Mouse (Mus musculus) adrenal gland, adult 2 months (tissue): ENCODE results near the gene Snrpc. TPM values are rescaled to one million over a fixed set of nuclear protein-coding genes. Genes with fewer than 3 reads are reported as not detected.

ENCODE experiments used
- DNase-seq: peaks from one replicate; pipeline ENCODE4 v3.0.0; 2021
- polyA plus RNA-seq: library from polyadenylated mRNA; depleted of rRNA; stranded (reverse); fragments of >200 nt; gene quantifications from 2 replicates; pipeline ENCODE4 v1.2.3, GENCODE M21; 2012; rRNA removed
- total RNA-seq, 2 experiments: library from RNA; stranded (reverse); gene quantifications; 2 replicates each; pipeline ENCODE4 v1.2.3; 2021

The Snrpc gene
- total and polyA plus RNA-seq, 3 experiments = 74.5 to 188 (median 79.8) TPM

DNA sequence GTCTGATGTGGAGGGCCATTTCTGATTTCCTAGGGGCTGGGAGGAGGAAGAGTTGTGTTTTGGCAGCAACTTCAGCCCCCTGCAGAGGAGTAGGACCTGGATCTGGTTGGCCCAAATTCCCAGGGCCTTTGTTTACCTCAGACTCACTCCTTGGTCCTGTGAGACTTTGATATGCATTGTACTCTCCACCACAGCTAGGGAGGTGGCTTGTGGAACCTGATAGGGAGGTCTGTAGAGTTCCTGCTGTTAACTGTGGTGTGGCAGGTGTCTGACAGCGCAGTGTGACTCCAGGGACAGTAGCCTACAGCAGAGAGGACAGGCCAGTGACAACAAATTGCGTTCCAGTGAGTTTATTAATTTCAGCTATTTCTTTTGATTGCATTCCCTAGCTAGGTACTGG is 21.2 kb downstream of the Snrpc start:
- no peak for DNase-seq

DNA sequence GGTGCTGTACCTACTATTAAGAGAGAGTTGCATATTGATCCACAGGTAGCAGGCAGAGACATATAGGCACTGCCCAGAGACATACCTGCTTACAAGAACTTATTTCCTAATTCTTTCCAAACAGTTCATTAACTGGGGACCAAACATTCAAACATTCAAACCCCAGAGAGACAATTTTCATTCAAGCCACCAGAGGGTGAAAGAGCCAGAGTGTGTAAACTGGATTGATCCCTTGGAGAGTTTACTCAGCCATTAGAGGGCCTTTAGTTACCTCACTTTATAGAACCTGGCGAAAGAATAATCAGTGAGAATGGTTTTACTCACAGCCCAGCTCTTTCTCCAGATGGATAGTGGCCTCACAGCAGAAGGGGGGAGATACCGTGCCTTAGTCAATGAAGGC is 27.5 kb downstream of the Snrpc start:
- DNase-seq = no peak

GRCm38 (mm10) chr17:27866737-27867136 is 28.8 kb downstream of the Snrpc start:
- DNase-seq = no peak

- DNase-seq = no peak
Measured at GRCm38 (mm10) chr17:27871851-27872250, 33.9 kb downstream of the Snrpc start.

DNA sequence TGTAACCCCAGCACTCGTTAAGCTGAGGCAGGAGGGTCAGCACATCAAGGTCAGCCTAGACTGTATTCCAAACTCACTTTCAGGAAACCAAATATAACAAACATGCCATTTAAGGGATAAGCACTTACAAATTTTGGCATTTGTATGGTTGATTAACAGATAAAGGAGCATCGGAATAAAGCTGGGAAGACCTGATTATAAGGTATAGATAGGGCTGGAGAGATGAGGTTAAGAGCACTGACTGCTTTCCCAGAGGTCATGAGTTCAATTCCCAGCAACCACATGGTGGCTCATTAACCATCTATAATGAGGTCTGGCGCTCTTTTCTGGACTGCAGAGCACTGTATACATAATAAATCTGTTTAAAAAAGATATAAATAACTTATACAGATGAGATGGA is 35.6 kb downstream of the Snrpc start:
- DNase-seq = no peak

GRCm38 (mm10) chr17:27874510-27874909 is 36.6 kb downstream of the Snrpc start:
- DNase-seq = no peak

- DNase-seq = peak; percentile 57
Measured at GRCm38 (mm10) chr17:27881518-27881917, 43.6 kb downstream of the Snrpc start.

GRCm38 (mm10) chr17:27883129-27883528 is 45.2 kb downstream of the Snrpc start:
- peak; percentile 41 for DNase-seq

- peak; percentile 35 for DNase-seq
Measured at GRCm38 (mm10) chr17:27883994-27884393, 46.0 kb downstream of the Snrpc start.

- peak; percentile 53 for DNase-seq
Measured at GRCm38 (mm10) chr17:27886499-27887210, 48.7 kb downstream of the Snrpc start.

Other genes starting within 250 kb of the Snrpc start
- 100 to 1,000 TPM; 152 to 217 TPM for gene Nudt3, start 214.7 kb upstream of the Snrpc start, total RNA-seq
- gene Nudt3, start 214.7 kb upstream of the Snrpc start, polyA plus RNA-seq = 114 and 124 TPM in 2 replicates
- not detected for gene RPS10-NUDT3, start 202.9 kb upstream of the Snrpc start, total RNA-seq
- gene RPS10-NUDT3, start 202.9 kb upstream of the Snrpc start, polyA plus RNA-seq = not detected in 2 replicates
- 1,000 to 10,000 TPM; 1,036 to 1,116 TPM for gene Rps10, start 201.5 kb upstream of the Snrpc start, total RNA-seq
- 886 and 939 TPM in 2 replicates for gene Rps10, start 201.5 kb upstream of the Snrpc start, polyA plus RNA-seq
- 1 to 10 TPM; 2.5 to 5.6 TPM for gene Pacsin1, start 182.6 kb upstream of the Snrpc start, total RNA-seq
- 3.0 and 3.8 TPM in 2 replicates for gene Pacsin1, start 182.6 kb upstream of the Snrpc start, polyA plus RNA-seq
- under 1 TPM in 1 of 2 experiments, not detected in 1; 0.28 TPM for gene Spdef, start 109.2 kb upstream of the Snrpc start, total RNA-seq
- 0.11 and 0.47 TPM in 2 replicates for gene Spdef, start 109.2 kb upstream of the Snrpc start, polyA plus RNA-seq
- gene D17Wsu92e, start 17.5 kb upstream of the Snrpc start, total RNA-seq = 100 to 1,000 TPM; 159 to 164 TPM
- gene D17Wsu92e, start 17.5 kb upstream of the Snrpc start, polyA plus RNA-seq = 113 and 145 TPM in 2 replicates
- 10 to 100 TPM; 25.2 to 38.7 TPM for gene Uhrf1bp1, start 18.3 kb downstream of the Snrpc start, total RNA-seq
- 14.1 and 15.0 TPM in 2 replicates for gene Uhrf1bp1, start 18.3 kb downstream of the Snrpc start, polyA plus RNA-seq
- 10 to 100 TPM; 23.5 to 24.9 TPM for gene Anks1, start 71.2 kb downstream of the Snrpc start, total RNA-seq
- 41.3 and 44.8 TPM in 2 replicates for gene Anks1, start 71.2 kb downstream of the Snrpc start, polyA plus RNA-seq
- gene Taf11, start 71.7 kb downstream of the Snrpc start, total RNA-seq = 10 to 100 TPM; 17.7 to 30.9 TPM
- 7.4 and 8.3 TPM in 2 replicates for gene Taf11, start 71.7 kb downstream of the Snrpc start, polyA plus RNA-seq
- under 1 TPM in 1 of 2 experiments, not detected in 1; 0.24 TPM for gene Tcp11, start 242.5 kb downstream of the Snrpc start, total RNA-seq
- 0.08 TPM in 1 of 2 replicates, not detected in the other for gene Tcp11, start 242.5 kb downstream of the Snrpc start, polyA plus RNA-seq